Mouse (Mus musculus) left cerebral cortex, postnatal 36 days (tissue): ENCODE measurements around the gene Cecr2. TPM values are rescaled to one million over a fixed set of nuclear protein-coding genes. Genes with fewer than 3 reads are reported as not detected.
"Not testable (repeated sequence)": the region's sequence is repeated elsewhere in the genome, so short reads cannot be mapped to it uniquely, and the experiment has no call there.

Experiments
- DNase-seq, 2 experiments: peaks; one replicate each; pipeline ENCODE4 v3.0.0; 2021 to 2022; ENCODE audit warnings: low spot score in 2 of 2, mixed read lengths in 1 of 2
- intact Hi-C: fragments of 180-260 bp; cut with DNase I; formaldehyde crosslinking; loops from one replicate; pipeline ENCODE4 v1.15.1; 2025
- microRNA-seq: library from miRNA; unstranded; fragments of <30 nt; microRNA quantifications from one replicate; pipeline ENCODE4 v1.2.0, GENCODE M21; 2022
- total RNA-seq, 2 experiments: library from RNA; stranded (reverse); gene quantifications; 2 replicates each; pipeline ENCODE4 v1.2.3; 2021

Cecr2 gene
- total RNA-seq, 2 experiments from 2014 or later: 3.7 to 3.9 TPM

GRCm38 (mm10) chr6:120806999-120807737 lies 141.0 kb downstream of the Cecr2 start:
- intact Hi-C loops: no loop called here
- DNase-seq: no peak

- no peak for DNase-seq
- intact Hi-C loops: no loop called here
Observed at GRCm38 (mm10) chr6:120807738-120808081, 141.5 kb downstream of the Cecr2 start.

- DNase-seq, intact Hi-C loops: not testable (repeated sequence)
Observed at GRCm38 (mm10) chr6:120811999-120812398, 145.8 kb downstream of the Cecr2 start.

GRCm38 (mm10) chr6:120819294-120819693 lies 153.1 kb downstream of the Cecr2 start:
- intact Hi-C loops: no loop called here
- no peak for DNase-seq

- intact Hi-C loops: no loop called here
- no peak for DNase-seq
Observed at GRCm38 (mm10) chr6:120820144-120820543, 154.0 kb downstream of the Cecr2 start.

Small RNAs within 50 kb of the gene (microRNA-seq; reads per million reads assigned to microRNA genes)
- gene Gm25193: not detected

Other genes with a start within 250 kb of the Cecr2 start
- 10 to 100 TPM; 14.6 to 16.8 TPM for gene Il17ra, start 203.1 kb upstream of the Cecr2 start, total RNA-seq
- 10 to 100 TPM; 58.9 to 66.1 TPM for gene Tmem121b, start 172.6 kb upstream of the Cecr2 start, total RNA-seq
- 10 to 100 TPM; 30.9 to 44.9 TPM for gene Hdhd5, start 135.1 kb upstream of the Cecr2 start, total RNA-seq
- gene Slc25a18, start 107.2 kb downstream of the Cecr2 start, total RNA-seq: 10 to 100 TPM; 59.5 to 70.6 TPM
- gene Atp6v1e1, start 156.4 kb downstream of the Cecr2 start, total RNA-seq: 100 to 1,000 TPM; 539 to 601 TPM
- gene Bcl2l13, start 169.8 kb downstream of the Cecr2 start, total RNA-seq: 10 to 100 TPM; 45.5 to 55.5 TPM